Mouse (Mus musculus): ENCODE results near the gene Pbx1. TPM values are rescaled to one million over a fixed set of nuclear protein-coding genes. Genes with fewer than 3 reads are reported as not detected.
A peak's percentile ranks its signal among the peaks of the same experiment; 100 is the strongest.

Pbx1 gene
- polyA plus RNA-seq, 1 experiment from 2014 or later = 47.8 TPM

DNA sequence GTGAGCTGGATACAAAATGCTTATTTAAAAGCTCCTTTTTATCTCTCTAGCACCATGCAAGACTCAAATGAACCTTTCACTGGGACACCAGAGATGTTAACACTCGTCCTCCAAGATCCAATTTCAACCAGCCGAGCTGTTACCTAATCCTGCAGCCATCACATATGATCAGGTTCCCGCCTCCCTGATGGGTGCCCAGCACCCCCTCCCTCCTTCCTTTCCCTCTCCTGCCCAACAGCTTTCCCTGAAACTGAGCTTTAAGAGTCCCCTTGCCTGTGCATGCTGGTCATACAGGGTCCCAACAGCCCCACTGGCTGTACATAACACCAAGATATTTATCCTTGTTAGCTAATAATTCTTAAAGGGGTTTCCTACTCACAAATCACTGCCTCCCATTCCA lies 218.5 kb downstream of the Pbx1 start:
- ATAC-seq (ENCODE audit: low read depth) = peak; percentile 15
- no peak overlapping the region; the same call in 1 of the 2 replicates for H3K4me2 ChIP-seq (ENCODE audit: low read depth, low read length)
- peaks cover 9% of the 10 kb centered on the region; the same call in 1 of the 2 replicates for H3K36me3 ChIP-seq (ENCODE audit: control insufficient read depth, insufficient read depth, low read length)
- no peaks in the 10 kb centered on the region for H3K9me3 ChIP-seq (ENCODE audit: control insufficient read depth, low read length)
- H3K4me1 ChIP-seq (ENCODE audit: control insufficient read depth, insufficient read depth, low read length) = peaks cover 27% of the 10 kb centered on the region
- H3K27me3 ChIP-seq (ENCODE audit: control insufficient read depth, insufficient read depth, low read length) = no peaks in the 10 kb centered on the region
- H3K27ac ChIP-seq (ENCODE audit: low read depth, low read length) = 0 out of 2 replicates have a peak overlapping the region, but pooled peaks have one; percentile 30
- 21% methylated on average over 3 of the region's 3 CpGs for WGBS
- no peak overlapping the region for H3K4me3 ChIP-seq (ENCODE audit: low read depth, low read length)
- H3K9ac ChIP-seq (replicated peaks; ENCODE audit: low read depth, low read length) = no peak overlapping the region

GRCm38 (mm10) chr1:168210401-168210800 lies 221.7 kb downstream of the Pbx1 start:
- WGBS = 97% methylated on average over 5 of the region's 5 CpGs
- Histone ChIP-seq H3K36me3 (ENCODE audit: control insufficient read depth, insufficient read depth, low read length) (peaks cover 11% of the 10 kb centered on the region; the same call in 1 of the 2 replicates), H3K4me1 (ENCODE audit: control insufficient read depth, insufficient read depth, low read length) (peaks cover 21% of the 10 kb centered on the region), H3K4me3 (ENCODE audit: low read depth, low read length) (no peak overlapping the region), H3K27me3 (ENCODE audit: control insufficient read depth, insufficient read depth, low read length) (no peaks in the 10 kb centered on the region), H3K9ac (replicated peaks; ENCODE audit: low read depth, low read length) (no peak overlapping the region), H3K27ac (ENCODE audit: low read depth, low read length) (no peak overlapping the region), H3K4me2 (ENCODE audit: low read depth, low read length) (no peak overlapping the region), H3K9me3 (ENCODE audit: control insufficient read depth, low read length) (no peaks in the 10 kb centered on the region)
- no peak for ATAC-seq (ENCODE audit: low read depth)

DNA sequence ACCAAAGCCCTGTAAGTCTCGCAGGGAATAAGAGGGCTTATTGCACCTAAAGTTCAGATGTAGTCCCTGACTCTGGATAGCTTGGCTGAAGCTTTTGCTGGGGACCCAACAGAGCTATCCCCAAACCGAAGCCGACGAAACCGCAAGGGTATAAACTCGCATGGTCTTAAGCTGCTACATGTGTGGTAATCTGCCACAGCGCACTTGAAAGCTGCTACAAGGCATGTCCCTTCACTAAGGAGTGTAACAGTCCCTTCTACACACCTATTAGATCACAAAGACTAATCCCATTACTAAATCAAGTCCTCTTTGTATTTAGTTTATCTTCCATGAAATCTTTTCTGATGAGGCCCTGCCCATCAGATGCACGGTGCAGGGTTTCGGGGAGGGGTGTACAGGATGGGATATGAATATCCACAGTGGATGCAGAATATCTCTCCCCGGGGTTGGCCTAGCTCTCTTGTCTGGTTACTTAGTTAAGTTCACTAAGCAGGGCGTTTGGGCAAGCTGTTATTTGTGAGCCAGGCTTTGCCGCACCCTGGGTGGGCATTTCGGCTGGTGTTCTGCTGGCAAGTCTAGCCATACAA lies 231.4 kb downstream of the Pbx1 start:
- Histone ChIP-seq H3K27ac (ENCODE audit: low read depth, low read length) (no peak overlapping the region), H3K4me3 (ENCODE audit: low read depth, low read length) (no peak overlapping the region), H3K27me3 (ENCODE audit: control insufficient read depth, insufficient read depth, low read length) (no peaks in the 10 kb centered on the region), H3K4me2 (ENCODE audit: low read depth, low read length) (no peak overlapping the region), H3K9ac (replicated peaks; ENCODE audit: low read depth, low read length) (no peak overlapping the region), H3K4me1 (ENCODE audit: control insufficient read depth, insufficient read depth, low read length) (no peaks in the 10 kb centered on the region), H3K9me3 (ENCODE audit: control insufficient read depth, low read length) (no peaks in the 10 kb centered on the region), H3K36me3 (ENCODE audit: control insufficient read depth, insufficient read depth, low read length) (peaks cover 4% of the 10 kb centered on the region; the same call in 1 of the 2 replicates)
- no peak for ATAC-seq (ENCODE audit: low read depth)
- 48% methylated on average over 13 of the region's 13 CpGs for WGBS

DNA sequence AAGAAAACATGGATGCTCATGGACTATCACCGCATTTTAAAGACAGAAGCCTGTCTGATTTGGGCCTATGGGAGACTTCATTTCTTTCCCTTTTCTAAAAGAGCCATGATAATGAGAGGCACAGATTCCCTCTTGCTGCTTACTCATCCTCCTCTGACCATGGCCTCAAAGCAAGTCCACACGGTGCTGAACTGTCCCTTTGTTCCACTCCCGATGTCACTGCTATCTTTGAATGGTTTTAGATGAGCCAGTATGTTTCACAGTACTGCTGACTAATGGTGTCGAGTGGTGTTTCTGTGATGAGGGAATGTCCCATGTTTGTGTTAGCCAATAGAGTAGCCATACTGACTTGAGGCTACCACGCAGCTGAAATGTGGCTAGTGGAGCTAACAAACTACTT lies 233.8 kb downstream of the Pbx1 start:
- H3K9ac ChIP-seq (replicated peaks; ENCODE audit: low read depth, low read length) = no peak overlapping the region
- H3K27me3 ChIP-seq (ENCODE audit: control insufficient read depth, insufficient read depth, low read length) = no peaks in the 10 kb centered on the region
- H3K9me3 ChIP-seq (ENCODE audit: control insufficient read depth, low read length) = no peaks in the 10 kb centered on the region
- H3K4me1 ChIP-seq (ENCODE audit: control insufficient read depth, insufficient read depth, low read length) = no peaks in the 10 kb centered on the region
- no peak for ATAC-seq (ENCODE audit: low read depth)
- WGBS = 81% methylated on average over 5 of the region's 5 CpGs
- no peak overlapping the region for H3K4me3 ChIP-seq (ENCODE audit: low read depth, low read length)
- H3K4me2 ChIP-seq (ENCODE audit: low read depth, low read length) = no peak overlapping the region
- H3K36me3 ChIP-seq (ENCODE audit: control insufficient read depth, insufficient read depth, low read length) = peaks cover 4% of the 10 kb centered on the region; the same call in 1 of the 2 replicates
- H3K27ac ChIP-seq (ENCODE audit: low read depth, low read length) = no peak overlapping the region

DNA sequence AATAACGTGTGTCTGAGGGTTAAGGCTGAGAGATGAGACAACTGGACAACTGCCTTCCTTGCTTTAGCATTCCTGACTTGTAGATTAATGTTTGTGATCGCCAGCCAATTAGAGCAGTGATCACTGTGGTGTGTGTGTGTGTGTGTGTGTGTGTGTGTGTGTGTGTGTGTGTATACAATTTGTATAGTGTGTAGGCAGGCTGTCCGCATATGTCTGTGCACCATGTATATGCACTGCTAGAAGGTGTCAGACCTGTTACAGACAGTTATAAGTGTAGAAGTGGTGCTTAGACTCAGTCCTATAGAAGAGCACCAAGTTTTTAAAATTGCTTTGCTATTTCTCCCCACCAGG lies 234.2 kb downstream of the Pbx1 start:
- H3K27me3 ChIP-seq (ENCODE audit: control insufficient read depth, insufficient read depth, low read length) = no peaks in the 10 kb centered on the region
- no peaks in the 10 kb centered on the region for H3K4me1 ChIP-seq (ENCODE audit: control insufficient read depth, insufficient read depth, low read length)
- H3K9me3 ChIP-seq (ENCODE audit: control insufficient read depth, low read length) = no peaks in the 10 kb centered on the region
- no peak overlapping the region for H3K9ac ChIP-seq (replicated peaks; ENCODE audit: low read depth, low read length)
- no peak; the same call in 1 of the 2 replicates for ATAC-seq (ENCODE audit: low read depth)
- H3K4me2 ChIP-seq (ENCODE audit: low read depth, low read length) = no peak overlapping the region
- H3K36me3 ChIP-seq (ENCODE audit: control insufficient read depth, insufficient read depth, low read length) = peaks cover 4% of the 10 kb centered on the region; the same call in 1 of the 2 replicates
- no peak overlapping the region for H3K4me3 ChIP-seq (ENCODE audit: low read depth, low read length)
- 84% methylated on average over 3 of the region's 3 CpGs for WGBS
- no peak overlapping the region for H3K27ac ChIP-seq (ENCODE audit: low read depth, low read length)

DNA sequence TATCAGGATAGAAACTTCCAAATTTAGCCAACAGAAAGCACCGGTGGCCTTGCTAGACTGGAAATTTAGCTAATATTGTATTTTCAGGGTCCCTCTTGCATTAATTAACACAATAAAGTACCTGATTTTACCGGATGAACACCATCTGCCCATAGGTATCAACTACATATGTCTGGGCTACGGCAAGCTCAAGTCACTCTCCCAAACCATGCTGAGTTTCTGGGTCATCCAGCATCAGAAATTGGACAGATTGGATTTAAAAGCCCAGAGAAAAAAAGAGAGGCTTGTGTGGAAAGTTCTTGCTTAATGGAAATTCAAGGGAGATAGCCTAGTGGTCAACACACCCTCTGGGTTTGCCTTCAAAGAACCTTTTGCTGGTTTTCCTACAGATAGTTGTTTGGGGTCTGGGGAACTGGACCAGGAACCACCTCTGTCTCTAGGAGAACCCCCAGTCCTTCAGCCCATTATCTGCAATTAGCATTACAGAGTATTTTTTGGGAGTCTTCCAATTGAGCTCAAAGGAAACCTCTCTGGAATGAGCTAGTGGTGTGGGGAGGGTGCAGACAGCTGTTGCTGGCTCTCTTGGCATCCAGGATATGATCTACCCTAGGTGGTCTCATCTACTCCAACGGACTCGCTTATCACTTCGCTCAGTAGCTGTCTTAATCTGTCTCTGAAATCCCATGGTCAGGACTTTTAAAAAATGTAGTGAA lies 234.7 kb downstream of the Pbx1 start:
- WGBS = 80% methylated on average over 6 of the region's 6 CpGs
- no peak overlapping the region for H3K27ac ChIP-seq (ENCODE audit: low read depth, low read length)
- peaks cover 4% of the 10 kb centered on the region; the same call in 1 of the 2 replicates for H3K36me3 ChIP-seq (ENCODE audit: control insufficient read depth, insufficient read depth, low read length)
- no peaks in the 10 kb centered on the region for H3K27me3 ChIP-seq (ENCODE audit: control insufficient read depth, insufficient read depth, low read length)
- H3K4me3 ChIP-seq (ENCODE audit: low read depth, low read length) = no peak overlapping the region
- H3K4me2 ChIP-seq (ENCODE audit: low read depth, low read length) = no peak overlapping the region
- no peaks in the 10 kb centered on the region for H3K9me3 ChIP-seq (ENCODE audit: control insufficient read depth, low read length)
- ATAC-seq (ENCODE audit: low read depth) = no peak
- no peaks in the 10 kb centered on the region for H3K4me1 ChIP-seq (ENCODE audit: control insufficient read depth, insufficient read depth, low read length)
- H3K9ac ChIP-seq (replicated peaks; ENCODE audit: low read depth, low read length) = no peak overlapping the region

- ATAC-seq (ENCODE audit: low read depth) = no peak
- 52% methylated on average over 7 of the region's 7 CpGs for WGBS
- Histone ChIP-seq H3K27ac (ENCODE audit: low read depth, low read length) (no peak overlapping the region), H3K4me2 (ENCODE audit: low read depth, low read length) (no peak overlapping the region), H3K36me3 (ENCODE audit: control insufficient read depth, insufficient read depth, low read length) (no peaks in the 10 kb centered on the region; the same call in 1 of the 2 replicates), H3K9ac (replicated peaks; ENCODE audit: low read depth, low read length) (no peak overlapping the region), H3K4me3 (ENCODE audit: low read depth, low read length) (no peak overlapping the region), H3K9me3 (ENCODE audit: control insufficient read depth, low read length) (no peaks in the 10 kb centered on the region), H3K27me3 (ENCODE audit: control insufficient read depth, insufficient read depth, low read length) (no peaks in the 10 kb centered on the region), H3K4me1 (ENCODE audit: control insufficient read depth, insufficient read depth, low read length) (no peaks in the 10 kb centered on the region)
Observed at GRCm38 (mm10) chr1:168193364-168193763, 238.7 kb downstream of the Pbx1 start.

DNA sequence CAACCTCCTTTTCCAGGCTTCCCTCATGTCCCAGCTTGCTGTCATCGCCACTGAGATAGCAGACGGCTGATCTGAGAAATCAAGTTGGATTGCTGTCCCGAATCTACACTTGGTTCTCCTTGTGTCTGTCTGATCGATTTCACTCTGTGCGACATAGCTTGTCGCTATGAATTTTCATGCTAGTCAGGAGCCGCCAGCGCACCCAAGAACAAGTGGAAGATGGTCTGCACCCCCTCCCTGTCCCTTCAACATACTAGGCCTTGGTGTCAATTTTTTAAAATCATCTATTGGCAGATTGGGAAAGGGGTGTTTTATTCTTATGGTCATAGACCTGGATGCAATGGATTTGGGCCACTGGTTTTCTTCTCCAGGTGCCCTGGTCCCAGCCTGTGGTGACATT lies 249.3 kb downstream of the Pbx1 start:
- H3K27ac ChIP-seq (ENCODE audit: low read depth, low read length) = no peak overlapping the region
- ATAC-seq (ENCODE audit: low read depth) = no peak
- 97% methylated on average over 8 of the region's 8 CpGs for WGBS

More for the DNA sequence above, 249.3 kb downstream of the Pbx1 start:
- Histone ChIP-seq H3K36me3 (ENCODE audit: control insufficient read depth, insufficient read depth, low read length) (peaks cover 8% of the 10 kb centered on the region; the same call in 1 of the 2 replicates), H3K27me3 (ENCODE audit: control insufficient read depth, insufficient read depth, low read length) (no peaks in the 10 kb centered on the region), H3K9me3 (ENCODE audit: control insufficient read depth, low read length) (no peaks in the 10 kb centered on the region), H3K9ac (replicated peaks; ENCODE audit: low read depth, low read length) (no peak overlapping the region), H3K4me1 (ENCODE audit: control insufficient read depth, insufficient read depth, low read length) (no peaks in the 10 kb centered on the region), H3K4me2 (ENCODE audit: low read depth, low read length) (no peak overlapping the region), H3K4me3 (ENCODE audit: low read depth, low read length) (no peak overlapping the region)
